Mouse (Mus musculus): ENCODE data around the gene Pgap1.

DNA sequence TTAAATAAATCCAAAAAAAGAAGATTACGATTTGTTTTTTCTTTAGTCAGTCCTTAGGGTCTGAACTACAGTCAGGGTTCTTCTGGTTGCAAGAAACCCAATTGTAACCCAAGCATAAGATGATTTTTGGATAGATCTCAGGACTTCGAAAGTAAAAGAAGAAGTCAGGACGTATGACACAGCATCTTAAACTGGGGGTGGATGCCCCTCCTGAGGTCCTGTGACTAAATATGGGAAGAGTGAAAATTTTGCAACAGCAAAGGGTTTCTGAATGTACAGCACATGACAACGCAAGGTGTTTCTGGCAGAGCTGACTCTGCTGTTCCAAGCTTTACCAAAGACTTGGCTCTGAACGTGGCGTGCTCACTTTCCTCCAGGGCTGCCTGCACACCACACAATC is 6.4 kb upstream of the Pgap1 start:
- no peak for TF ChIP-seq HCFC1 (IDR thresholded peaks at IDR 0.05; ENCODE audit: borderline replicate concordance, insufficient read depth, low read length)
- no peak for TF ChIP-seq MAFK (IDR thresholded peaks at IDR 0.05; ENCODE audit: insufficient read depth, low read depth, low read length)
- TF ChIP-seq ZC3H11A (IDR thresholded peaks at IDR 0.05; ENCODE audit: borderline replicate concordance, low read depth, low read length), result no peak
- no peak for TF ChIP-seq CHD2 (IDR thresholded peaks at IDR 0.05; ENCODE audit: low read depth, low read length)
